Mouse (Mus musculus): ENCODE measurements at regions not wholly inside any gene's neighbourhood (a gene's known extent, or its start where the extent isn't known, plus 50 kb on each side); places are given as distances from the start of the nearest gene placed in this dataset.

- Histone ChIP-seq H3K4me1 (no peaks in the 10 kb centered on the region), H3K9me3 (replicated peaks) (no peaks in the 10 kb centered on the region), H3K4me2 (no peak overlapping the region), H3K4me3 (no peak overlapping the region), H3K27ac (no peak overlapping the region), H3K9ac (no peak overlapping the region), H3K36me3 (no peaks in the 10 kb centered on the region), H3K27me3 (replicated peaks) (no peaks in the 10 kb centered on the region)
- no peak for ATAC-seq
Observed at GRCm38 (mm10) chr15:56391982-56392381, 1085.4 kb downstream of the Slc22a22 start.

- WGBS (ENCODE audit: insufficient replicate concordance) = 61% methylated on average over 1 of the region's 1 CpGs
- no peak for ATAC-seq
- H3K4me1 ChIP-seq = no peaks in the 10 kb centered on the region
Observed at GRCm38 (mm10) chr15:56378511-56378910, 1098.9 kb downstream of the Slc22a22 start.

GRCm38 (mm10) chr15:56350903-56351302, 1126.5 kb downstream of the Slc22a22 start:
- 63% methylated on average over 5 of the region's 5 CpGs for WGBS (ENCODE audit: insufficient replicate concordance)
- no peak overlapping the region for H3K27ac ChIP-seq
- no peak overlapping the region for H3K4me2 ChIP-seq
- ATAC-seq = no peak
- H3K4me1 ChIP-seq = no peaks in the 10 kb centered on the region
- no peak overlapping the region for H3K4me3 ChIP-seq
- no peaks in the 10 kb centered on the region for H3K36me3 ChIP-seq
- H3K9ac ChIP-seq = no peak overlapping the region
- H3K27me3 ChIP-seq (replicated peaks) = no peaks in the 10 kb centered on the region
- H3K9me3 ChIP-seq (replicated peaks) = no peaks in the 10 kb centered on the region

More at GRCm38 (mm10) chr15:56378511-56378910, 1098.9 kb downstream of the Slc22a22 start:
- no peaks in the 10 kb centered on the region for H3K9me3 ChIP-seq (replicated peaks)
- no peaks in the 10 kb centered on the region for H3K36me3 ChIP-seq
- no peak overlapping the region for H3K9ac ChIP-seq
- no peak overlapping the region for H3K27ac ChIP-seq
- no peak overlapping the region for H3K4me2 ChIP-seq
- H3K27me3 ChIP-seq (replicated peaks) = no peaks in the 10 kb centered on the region
- no peak overlapping the region for H3K4me3 ChIP-seq

GRCm38 (mm10) chr15:56346111-56346510, 1131.3 kb downstream of the Slc22a22 start:
- Histone ChIP-seq H3K4me2 (no peak overlapping the region), H3K27me3 (replicated peaks) (no peaks in the 10 kb centered on the region), H3K9me3 (replicated peaks) (no peaks in the 10 kb centered on the region), H3K36me3 (no peaks in the 10 kb centered on the region), H3K9ac (no peak overlapping the region), H3K27ac (no peak overlapping the region), H3K4me1 (no peaks in the 10 kb centered on the region), H3K4me3 (no peak overlapping the region)
- WGBS (ENCODE audit: insufficient replicate concordance) = 54% methylated on average over 2 of the region's 2 CpGs
- no peak for ATAC-seq

- no peaks in the 10 kb centered on the region for H3K27me3 ChIP-seq (replicated peaks)
- no peak for ATAC-seq
- H3K4me1 ChIP-seq = no peaks in the 10 kb centered on the region
- H3K36me3 ChIP-seq = no peaks in the 10 kb centered on the region
- H3K9me3 ChIP-seq (replicated peaks) = no peaks in the 10 kb centered on the region
- no peak overlapping the region for H3K4me3 ChIP-seq
- no peak overlapping the region for H3K4me2 ChIP-seq
- WGBS (ENCODE audit: insufficient replicate concordance) = 66% methylated on average over 2 of the region's 2 CpGs
- H3K9ac ChIP-seq = no peak overlapping the region
- no peak overlapping the region for H3K27ac ChIP-seq
Observed at GRCm38 (mm10) chr15:56344973-56345372, 1132.5 kb downstream of the Slc22a22 start.

- no peak for ATAC-seq
- Histone ChIP-seq H3K9me3 (replicated peaks) (no peaks in the 10 kb centered on the region), H3K9ac (no peak overlapping the region), H3K36me3 (no peaks in the 10 kb centered on the region), H3K27ac (no peak overlapping the region), H3K4me2 (no peak overlapping the region), H3K27me3 (replicated peaks) (no peaks in the 10 kb centered on the region), H3K4me1 (no peaks in the 10 kb centered on the region), H3K4me3 (no peak overlapping the region)
- 42% methylated on average over 4 of the region's 4 CpGs for WGBS (ENCODE audit: insufficient replicate concordance)
Observed at GRCm38 (mm10) chr15:56344304-56344932, 1133.0 kb downstream of the Slc22a22 start.

- no peak for ATAC-seq
- Histone ChIP-seq H3K27me3 (replicated peaks) (no peaks in the 10 kb centered on the region), H3K27ac (no peak overlapping the region), H3K4me1 (no peaks in the 10 kb centered on the region), H3K9ac (no peak overlapping the region), H3K36me3 (no peaks in the 10 kb centered on the region), H3K9me3 (replicated peaks) (no peaks in the 10 kb centered on the region), H3K4me3 (no peak overlapping the region), H3K4me2 (no peak overlapping the region)
- WGBS (ENCODE audit: insufficient replicate concordance) = 45% methylated on average over 5 of the region's 5 CpGs
Observed at GRCm38 (mm10) chr15:56337879-56338278, 1139.5 kb downstream of the Slc22a22 start.

GRCm38 (mm10) chr15:56336449-56336848, 1141.0 kb downstream of the Slc22a22 start:
- no peak overlapping the region for H3K4me2 ChIP-seq
- no peaks in the 10 kb centered on the region for H3K36me3 ChIP-seq
- no peak for ATAC-seq
- no peak overlapping the region for H3K27ac ChIP-seq
- no peak overlapping the region for H3K9ac ChIP-seq
- no peaks in the 10 kb centered on the region for H3K9me3 ChIP-seq (replicated peaks)
- no peaks in the 10 kb centered on the region for H3K4me1 ChIP-seq
- no peak overlapping the region for H3K4me3 ChIP-seq
- no peaks in the 10 kb centered on the region for H3K27me3 ChIP-seq (replicated peaks)
- WGBS (ENCODE audit: insufficient replicate concordance) = 30% methylated on average over 5 of the region's 5 CpGs

- Histone ChIP-seq H3K4me2 (no peak overlapping the region), H3K9me3 (replicated peaks) (no peaks in the 10 kb centered on the region), H3K4me1 (no peaks in the 10 kb centered on the region), H3K36me3 (no peaks in the 10 kb centered on the region), H3K9ac (no peak overlapping the region), H3K4me3 (no peak overlapping the region), H3K27ac (no peak overlapping the region), H3K27me3 (replicated peaks) (no peaks in the 10 kb centered on the region)
- ATAC-seq = no peak
- WGBS (ENCODE audit: insufficient replicate concordance) = 47% methylated on average over 2 of the region's 2 CpGs
Observed at GRCm38 (mm10) chr15:56335011-56335410, 1142.4 kb downstream of the Slc22a22 start.

- Histone ChIP-seq H3K36me3 (no peaks in the 10 kb centered on the region), H3K4me2 (no peak overlapping the region), H3K4me1 (no peaks in the 10 kb centered on the region), H3K9me3 (replicated peaks) (no peaks in the 10 kb centered on the region), H3K27me3 (replicated peaks) (no peaks in the 10 kb centered on the region), H3K9ac (no peak overlapping the region), H3K4me3 (no peak overlapping the region), H3K27ac (no peak overlapping the region)
- ATAC-seq = no peak
Observed at GRCm38 (mm10) chr15:56320501-56320900, 1156.9 kb downstream of the Slc22a22 start.

GRCm38 (mm10) chr15:56294910-56295438, 1182.5 kb downstream of the Slc22a22 start:
- no peak overlapping the region for H3K9ac ChIP-seq
- H3K27me3 ChIP-seq (replicated peaks) = no peaks in the 10 kb centered on the region
- WGBS (ENCODE audit: insufficient replicate concordance) = 56% methylated on average over 3 of the region's 3 CpGs
- H3K4me1 ChIP-seq = no peaks in the 10 kb centered on the region
- H3K27ac ChIP-seq = no peak overlapping the region
- H3K9me3 ChIP-seq (replicated peaks) = no peaks in the 10 kb centered on the region
- H3K4me2 ChIP-seq = no peak overlapping the region
- no peaks in the 10 kb centered on the region for H3K36me3 ChIP-seq
- no peak overlapping the region for H3K4me3 ChIP-seq
- no peak for ATAC-seq

- Histone ChIP-seq H3K9ac (no peak overlapping the region), H3K4me3 (no peak overlapping the region), H3K9me3 (replicated peaks) (no peaks in the 10 kb centered on the region), H3K4me1 (no peaks in the 10 kb centered on the region), H3K27ac (no peak overlapping the region), H3K27me3 (replicated peaks) (no peaks in the 10 kb centered on the region), H3K4me2 (no peak overlapping the region), H3K36me3 (no peaks in the 10 kb centered on the region)
- 57% methylated on average over 7 of the region's 7 CpGs for WGBS (ENCODE audit: insufficient replicate concordance)
- ATAC-seq = no peak
Observed at GRCm38 (mm10) chr15:56278622-56279301, 1198.7 kb downstream of the Slc22a22 start.

All from liver, embryonic 12.5 days (tissue).